Mouse (Mus musculus): ENCODE results near the gene Vps72.
"Not testable (repeated sequence)": the region's sequence is repeated elsewhere in the genome, so short reads cannot be mapped to it uniquely, and the experiment has no call there.

Gene Vps72

DNA sequence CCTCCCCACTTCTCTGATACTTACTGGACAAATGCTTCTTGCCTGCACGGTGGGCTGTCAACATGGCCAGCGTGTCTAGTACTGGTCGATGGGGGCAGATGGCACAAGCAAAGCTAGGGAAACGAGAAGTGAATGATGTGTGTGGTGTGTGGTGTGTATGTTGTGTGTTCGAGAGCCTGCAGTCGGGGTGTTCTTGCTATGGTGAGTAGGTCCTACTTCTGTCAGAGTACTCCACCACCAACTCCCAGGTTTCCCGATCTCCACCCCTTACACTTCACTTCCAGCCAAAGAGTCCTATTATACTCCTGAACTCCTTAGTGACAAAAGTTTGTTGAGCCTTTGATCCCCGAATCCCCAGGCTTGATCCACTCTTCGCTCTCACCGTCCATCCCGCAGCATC is 22.4 kb downstream of the Vps72 start:
- no peak for DNase-seq (ENCODE audit: extremely low read depth, insufficient read length, low spot score)

GRCm38 (mm10) chr3:95133680-95134101 is 22.9 kb downstream of the Vps72 start, which contains the start of the genes Scnm1 and Lysmd1:
Gene Scnm1 (minus strand): TSS chr3:95134011.
Gene Lysmd1 (plus strand): TSS chr3:95134088.
- DNase-seq (ENCODE audit: extremely low read depth, insufficient read length, low spot score), result peak; percentile 92

DNA sequence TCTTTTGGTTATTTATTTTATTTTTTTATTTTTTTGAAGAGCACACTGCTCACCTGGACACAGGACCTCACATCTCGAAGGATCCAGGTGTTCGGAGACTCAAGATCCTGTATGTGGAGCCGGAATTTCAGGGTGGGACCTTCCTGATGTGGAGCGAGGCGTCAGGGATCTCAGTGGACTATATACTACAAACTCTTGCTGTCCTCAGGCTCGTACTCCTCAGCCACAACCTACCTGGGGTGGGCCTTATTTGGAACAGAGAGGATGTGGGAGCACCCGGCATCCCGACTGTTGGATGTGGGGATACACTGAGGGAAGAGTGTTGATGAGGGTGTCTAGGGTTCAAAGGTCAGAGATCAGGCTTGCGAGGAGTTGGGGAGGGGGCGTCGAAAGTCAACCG is 23.3 kb downstream of the Vps72 start:
- not testable (repeated sequence) for DNase-seq (ENCODE audit: extremely low read depth, insufficient read length, low spot score)

DNA sequence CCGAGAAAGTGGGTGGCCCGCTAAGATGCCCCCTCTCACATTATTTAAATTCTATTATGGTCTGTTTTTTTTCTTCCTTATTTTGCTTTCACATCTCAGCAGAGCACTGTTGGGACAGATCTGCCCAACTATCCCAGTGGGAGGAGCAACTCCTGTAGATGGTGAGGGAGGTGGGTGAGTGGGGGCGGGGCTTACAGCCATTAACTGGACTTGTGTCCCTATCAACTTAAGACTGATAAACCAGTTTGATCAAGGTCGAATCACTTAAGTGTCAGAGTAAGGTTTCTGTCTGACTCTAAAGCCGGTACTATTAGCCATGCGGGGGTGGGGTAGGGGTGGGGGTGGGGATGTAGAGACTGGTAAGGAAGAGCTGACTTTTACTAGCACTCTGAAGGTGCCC is 24.2 kb downstream of the Vps72 start:
- peak; percentile 41 for DNase-seq (ENCODE audit: extremely low read depth, insufficient read length, low spot score)

DNA sequence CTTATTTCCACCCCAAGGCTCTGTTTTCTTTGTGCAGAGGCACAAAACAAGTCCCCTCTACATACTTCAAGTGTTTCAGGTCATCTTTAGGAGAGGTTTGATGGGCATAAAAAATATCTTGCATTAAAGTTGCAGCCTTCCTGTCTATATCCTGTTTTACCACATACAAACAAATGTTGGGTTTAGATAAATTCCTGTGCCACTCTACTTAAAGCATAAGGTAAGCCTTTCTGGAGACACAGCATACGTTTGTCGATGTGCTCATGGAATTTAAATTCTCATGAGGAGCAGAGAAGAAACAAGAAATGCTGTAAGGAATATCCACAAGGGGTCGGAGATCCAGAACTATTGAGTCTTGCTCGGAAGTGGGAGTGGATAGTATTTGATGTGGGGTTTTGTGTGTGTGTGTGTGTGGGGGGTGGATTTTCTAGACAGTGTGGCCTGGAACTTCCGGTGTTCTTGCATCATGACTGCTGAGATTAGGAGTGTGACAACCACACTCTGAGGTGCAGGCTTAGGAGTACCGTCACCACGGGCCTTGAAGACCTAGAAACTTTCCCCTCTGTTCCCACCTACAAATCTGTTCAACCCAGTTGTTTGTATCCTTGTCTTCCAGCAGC is 24.7 kb downstream of the Vps72 start:
- DNase-seq (ENCODE audit: extremely low read depth, insufficient read length, low spot score), result no peak

- DNase-seq (ENCODE audit: extremely low read depth, insufficient read length, low spot score), result no peak
Observed at GRCm38 (mm10) chr3:95136336-95136735, 25.5 kb downstream of the Vps72 start.

DNA sequence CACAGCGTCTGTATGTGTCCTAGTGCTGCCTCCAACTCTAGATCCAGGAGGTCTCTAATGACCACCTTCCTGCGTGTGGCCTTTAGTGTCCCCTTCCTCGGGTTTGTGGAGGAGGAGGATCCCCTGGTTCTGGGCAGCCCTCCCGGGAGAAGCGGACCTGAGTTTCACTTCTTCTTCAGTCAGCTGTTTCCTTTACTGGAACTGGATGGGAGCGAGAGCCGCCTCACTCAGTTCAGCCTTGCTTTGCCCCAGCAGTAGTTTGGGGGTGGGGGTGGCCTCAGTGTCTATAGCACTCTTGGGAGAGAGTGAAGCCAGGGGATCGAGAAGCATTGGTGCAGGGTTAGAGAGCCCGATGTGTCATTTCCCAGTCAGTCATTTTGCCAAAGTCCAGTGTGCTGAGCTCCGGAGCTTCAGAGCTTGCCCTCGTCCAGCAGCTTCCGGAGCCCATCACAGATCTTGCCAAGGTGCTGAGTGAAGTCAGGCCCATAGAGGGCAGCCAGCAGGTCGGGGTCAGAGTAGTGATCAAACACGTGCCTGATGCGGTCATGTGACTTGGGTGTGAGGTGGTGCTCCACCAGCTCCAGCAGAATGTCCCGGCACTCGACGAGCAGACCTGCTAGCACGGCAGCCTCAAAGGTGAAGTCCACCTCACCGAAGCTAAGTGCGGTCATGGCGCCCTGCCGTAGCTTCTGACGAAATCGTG is 28.9 kb downstream of the Vps72 start:
- no peak for DNase-seq (ENCODE audit: extremely low read depth, insufficient read length, low spot score)

GRCm38 (mm10) chr3:95140289-95140595 is 29.4 kb downstream of the Vps72 start:
- DNase-seq (ENCODE audit: extremely low read depth, insufficient read length, low spot score), result no peak

DNA sequence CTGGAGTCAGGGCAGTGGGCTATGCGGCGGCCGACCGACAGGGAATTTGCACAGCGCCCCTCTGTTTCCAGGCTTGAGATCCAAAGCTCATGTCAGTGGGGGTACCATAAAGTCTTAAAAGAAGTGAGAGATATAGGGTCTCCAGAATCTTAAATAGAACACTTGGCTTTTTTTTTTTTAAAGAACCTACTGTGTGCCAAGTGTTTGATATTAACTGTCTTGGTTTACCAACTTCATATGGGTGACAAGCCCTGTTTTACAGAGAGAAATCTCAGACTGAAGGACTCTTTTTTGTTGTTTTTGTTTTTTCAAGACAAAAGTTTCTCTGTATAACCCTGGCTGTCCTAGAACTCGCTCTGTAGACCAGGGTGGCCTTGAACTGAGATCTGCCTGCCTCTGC is 30.0 kb downstream of the Vps72 start:
- no peak for DNase-seq (ENCODE audit: extremely low read depth, insufficient read length, low spot score)

- no peak for DNase-seq (ENCODE audit: extremely low read depth, insufficient read length, low spot score)
Observed at GRCm38 (mm10) chr3:95141474-95141873, 30.7 kb downstream of the Vps72 start.

DNA sequence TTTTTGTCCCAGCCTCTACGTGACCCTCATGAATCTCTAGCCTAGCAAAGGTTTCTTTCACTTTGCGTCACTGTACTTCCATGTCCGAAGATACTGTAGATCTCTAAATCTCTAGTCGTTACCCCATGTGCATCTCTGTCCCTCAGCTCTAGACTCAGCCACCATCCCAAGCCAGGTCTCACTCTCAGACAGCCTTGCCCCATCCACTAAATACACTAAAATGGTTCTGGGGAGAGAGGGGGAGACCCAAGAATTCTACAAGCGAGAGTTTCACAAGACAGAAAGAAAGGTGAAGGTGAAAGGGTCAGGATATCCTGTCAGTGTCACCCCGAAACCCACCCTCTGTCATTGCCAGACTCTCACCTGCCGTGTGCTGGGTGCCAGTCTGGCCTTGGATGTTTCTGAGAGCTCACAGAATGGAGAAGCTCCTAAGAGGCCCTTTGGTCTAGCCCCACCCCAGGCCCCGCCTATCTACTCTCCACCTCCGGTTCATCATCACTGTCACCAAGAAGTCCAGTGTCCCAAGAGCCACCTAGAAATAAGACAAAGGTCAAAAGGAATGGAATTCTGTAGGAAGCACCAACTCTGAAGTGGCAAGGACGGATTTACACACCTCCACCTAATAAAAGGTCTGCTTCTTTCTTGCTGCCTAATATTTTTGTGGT is 31.3 kb downstream of the Vps72 start, which contains the start of gene Tnfaip8l2:
Gene Tnfaip8l2 (minus strand): TSS at position 409 of the 665 bp plus-strand sequence.
- no peak for DNase-seq (ENCODE audit: extremely low read depth, insufficient read length, low spot score)

- DNase-seq (ENCODE audit: extremely low read depth, insufficient read length, low spot score), result peak; percentile 45
Observed at GRCm38 (mm10) chr3:95142617-95143011, 31.8 kb downstream of the Vps72 start.

GRCm38 (mm10) chr3:95147924-95148323 is 37.1 kb downstream of the Vps72 start:
- DNase-seq (ENCODE audit: extremely low read depth, insufficient read length, low spot score), result no peak

DNA sequence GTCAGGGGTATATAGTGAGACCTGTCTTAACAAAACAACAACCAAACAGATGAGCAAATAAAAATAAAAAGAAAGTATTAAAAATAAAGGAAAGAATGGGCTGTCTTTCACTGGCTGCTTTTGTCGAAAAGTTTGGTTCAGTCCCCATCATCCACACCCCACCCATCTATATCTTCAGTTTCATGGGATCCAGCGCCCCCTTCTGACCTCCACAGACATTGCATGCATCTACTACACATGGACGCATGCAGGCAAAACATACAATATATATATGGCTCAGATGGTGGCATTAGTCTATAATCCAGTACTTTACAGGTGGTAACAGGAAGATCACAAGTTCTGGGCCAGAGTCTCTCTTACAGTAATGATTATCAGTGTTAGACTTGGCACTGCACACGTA is 43.1 kb downstream of the Vps72 start:
- no peak for DNase-seq (ENCODE audit: extremely low read depth, insufficient read length, low spot score)

DNA sequence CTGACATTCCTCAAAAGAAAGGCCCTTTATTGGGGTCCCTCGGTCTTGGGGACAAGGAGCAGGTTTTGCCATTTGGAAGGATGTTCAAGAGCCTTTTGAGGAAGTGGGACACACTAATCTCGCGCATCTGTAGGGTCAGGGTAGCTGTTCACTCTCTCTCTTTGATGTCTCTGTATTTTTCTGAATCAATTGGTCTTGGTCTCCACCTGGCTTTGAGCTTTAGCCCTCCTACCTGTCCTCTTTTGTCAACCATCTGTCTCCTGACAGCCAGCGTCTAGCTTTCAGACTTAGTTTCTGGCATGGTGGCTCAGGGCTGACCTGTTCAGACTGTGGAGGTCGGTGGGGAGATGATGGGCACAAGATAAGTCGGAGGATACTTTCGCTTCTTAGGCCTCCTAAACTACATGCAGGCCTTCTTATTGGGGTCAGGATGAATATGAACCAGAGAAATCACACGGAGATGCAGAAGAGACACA is 48.7 kb downstream of the Vps72 start:
- no peak for DNase-seq (ENCODE audit: extremely low read depth, insufficient read length, low spot score)

DNA sequence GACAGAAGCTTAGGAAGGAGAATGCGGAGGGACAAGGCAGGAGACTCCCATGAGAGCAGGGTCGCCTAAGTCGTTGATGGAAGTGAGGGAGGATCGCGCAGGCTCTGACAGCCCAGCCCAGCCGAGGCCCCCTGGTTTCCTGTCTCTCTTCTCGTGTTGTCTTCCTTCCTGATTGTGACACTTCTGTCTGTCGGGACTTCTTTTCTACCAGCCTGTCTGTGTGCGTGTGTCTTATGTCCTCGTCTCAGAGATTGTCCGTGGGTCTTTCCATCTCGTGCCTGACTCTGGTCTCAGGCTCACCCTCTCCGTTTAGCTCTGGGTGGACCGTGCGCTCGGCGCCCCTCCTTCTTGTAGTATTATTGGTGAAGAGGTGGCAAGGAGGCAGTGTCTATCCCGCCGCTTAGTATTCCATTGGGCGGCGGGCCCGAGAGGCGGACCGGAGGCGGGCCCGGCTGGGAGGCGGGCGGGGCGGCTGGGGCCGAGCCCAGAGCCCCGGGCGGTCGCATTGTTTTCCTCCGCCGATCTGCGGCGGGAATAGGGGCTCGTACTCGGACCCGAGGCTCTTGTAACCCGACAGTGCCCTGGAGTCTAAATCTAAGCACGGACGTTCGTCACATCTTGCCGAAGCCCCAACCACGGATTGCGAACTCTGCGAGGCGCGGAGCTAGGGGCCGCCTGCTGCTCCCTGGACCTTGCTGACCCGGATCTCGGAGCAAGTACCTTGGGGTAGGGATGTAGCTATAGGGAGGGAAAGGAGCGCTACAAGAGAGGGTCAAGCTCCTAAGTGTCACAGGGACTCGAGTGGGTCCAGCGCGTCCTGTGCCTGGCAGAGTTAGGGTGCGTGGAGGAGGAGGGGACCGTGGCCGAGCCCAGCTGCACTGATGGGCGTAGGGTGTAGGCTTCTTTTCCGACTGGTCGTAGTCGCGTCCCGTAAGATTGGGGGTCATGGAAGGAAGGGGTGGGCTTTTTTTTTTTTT is 49.5 kb downstream of the Vps72 start, which contains the start of gene Sema6c:
Gene Sema6c (plus strand): TSS at position 471 of the 977 bp plus-strand sequence.
- DNase-seq (ENCODE audit: extremely low read depth, insufficient read length, low spot score), result peak; percentile 84

DNA sequence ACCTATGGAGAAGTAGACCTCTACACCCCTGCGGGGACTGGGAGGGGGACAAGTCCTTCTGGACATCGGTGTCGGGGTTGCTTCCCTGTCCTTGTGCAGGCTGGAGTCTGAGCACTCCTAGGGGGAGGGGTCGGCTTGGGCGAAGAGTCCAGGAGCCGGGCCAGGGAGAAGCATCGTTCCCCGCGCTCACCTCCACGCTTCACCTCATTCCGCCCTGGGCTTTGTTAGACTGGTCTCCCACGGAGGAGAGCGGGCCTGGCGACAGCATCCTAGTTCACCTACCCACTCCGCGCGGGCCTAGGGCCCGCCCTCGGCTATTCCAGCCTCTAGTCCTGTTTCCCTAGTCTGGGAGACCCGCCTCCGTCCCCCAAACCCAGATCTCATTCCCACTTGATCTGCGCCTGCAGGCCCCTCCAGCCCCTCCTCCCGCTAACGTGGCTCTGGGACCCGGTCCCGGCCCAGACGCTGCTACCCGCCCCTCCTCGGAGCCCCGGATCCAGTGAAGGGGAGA is 50.3 kb downstream of the Vps72 start:
- DNase-seq (ENCODE audit: extremely low read depth, insufficient read length, low spot score), result no peak

DNA sequence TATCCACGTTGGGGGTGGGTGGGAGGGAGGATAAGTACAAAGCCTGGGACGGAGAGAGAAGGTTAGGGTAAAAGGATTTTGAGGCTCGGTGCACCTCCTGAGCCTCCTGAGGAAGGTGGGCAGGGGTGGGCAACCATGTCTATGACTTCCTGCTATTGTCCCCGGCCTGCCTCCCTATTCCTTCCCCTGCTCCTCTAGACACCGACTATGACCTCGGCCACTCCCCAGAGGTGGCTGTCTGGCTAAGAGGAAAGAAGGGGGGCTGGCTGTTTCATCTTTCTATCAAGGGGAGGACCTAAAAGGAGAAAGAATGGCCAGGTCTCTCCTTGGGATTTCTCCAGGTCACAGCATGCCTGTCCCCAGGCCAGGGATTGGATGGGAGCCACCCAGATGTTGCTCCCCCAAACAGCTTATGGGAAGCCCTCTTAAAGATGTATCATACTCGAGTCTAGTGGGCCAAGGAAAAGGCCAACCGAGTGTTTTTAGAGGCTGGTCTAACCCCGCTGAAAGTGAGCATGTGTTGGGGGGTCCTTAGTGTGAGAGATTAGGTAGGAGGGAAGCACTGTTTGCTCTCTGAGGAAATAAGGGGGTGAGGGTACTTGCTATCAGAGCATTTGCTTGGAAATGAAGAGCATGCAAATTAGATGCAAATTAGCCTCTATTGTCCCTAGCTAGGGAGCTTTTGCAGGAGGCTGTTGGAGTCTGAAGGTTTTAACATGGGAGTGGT is 51.0 kb downstream of the Vps72 start:
- DNase-seq (ENCODE audit: extremely low read depth, insufficient read length, low spot score), result no peak

- DNase-seq (ENCODE audit: extremely low read depth, insufficient read length, low spot score), result no peak
Observed at GRCm38 (mm10) chr3:95162345-95162628, 51.5 kb downstream of the Vps72 start.

All from 3134 (cell line).